Mouse (Mus musculus) limb, embryonic 13.5 days (tissue): ENCODE data around the gene Gm20388. TPM values are rescaled to one million over a fixed set of nuclear protein-coding genes. Genes with fewer than 3 reads are reported as not detected.

Source experiments
- ATAC-seq: fragments of 200-750 bp; cut with Nextera tagmentation; 2 replicates; pipeline ENCODE4 v1.8.0; 2017; ENCODE audit warnings: low read depth, moderate number of reproducible peaks, moderate TSS enrichment; ENCODE audit not compliant: low FRiP score
- H3K27ac ChIP-seq: fragments of 300-500 bp; sonication (generic); 2 replicates; pipeline ENCODE4 v1.5.1; 2015; ENCODE audit warnings: inconsistent platforms, mild to moderate bottlenecking, moderate library complexity
- H3K27me3 ChIP-seq: fragments of 300-500 bp; sonication (generic); 2 replicates; pipeline ENCODE4 v1.6.1; 2015; ENCODE audit warnings: mild to moderate bottlenecking, inconsistent platforms
- H3K36me3 ChIP-seq: fragments of 300-500 bp; sonication (generic); 2 replicates; pipeline ENCODE4 v1.6.1; 2015; ENCODE audit warnings: inconsistent platforms, mild to moderate bottlenecking, moderate library complexity
- H3K4me1 ChIP-seq: fragments of 300-500 bp; sonication (generic); 2 replicates; pipeline ENCODE4 v1.6.1; 2015; ENCODE audit warnings: inconsistent platforms
- H3K4me2 ChIP-seq: fragments of 300-500 bp; sonication (generic); replicated peaks from 2 replicates; pipeline ENCODE4 v1.6.1; 2015; ENCODE audit warnings: inconsistent platforms, mild to moderate bottlenecking, moderate library complexity
- H3K4me3 ChIP-seq: fragments of 300-500 bp; sonication (generic); 2 replicates; pipeline ENCODE4 v1.5.1; 2015; ENCODE audit warnings: moderate library complexity, mild to moderate bottlenecking, inconsistent platforms
- H3K9ac ChIP-seq: fragments of 300-500 bp; sonication (generic); 2 replicates; pipeline ENCODE4 v1.6.1; 2015; ENCODE audit warnings: mild to moderate bottlenecking, inconsistent platforms
- H3K9me3 ChIP-seq: fragments of 300-500 bp; sonication (generic); 2 replicates; pipeline ENCODE4 v1.6.1; 2016; ENCODE audit warnings: inconsistent platforms
- WGBS: fragments of 180-500 bp; shearing (Covaris S2); methylation state at CpG from one replicate; pipeline ENCODE4 v1.1.7; 2015; 5-methylcytosine and 5-hydroxymethylcytosine counted together
- polyA plus RNA-seq: library from polyadenylated mRNA; unstranded; fragments of >200 nt; fragmentation: Nextera tagmentation; extraction: Ambion mirVana; gene quantifications from 2 replicates; pipeline ENCODE4 v1.2.1, GENCODE M21; 2015

The Gm20388 gene
- polyA plus RNA-seq, 1 experiment from 2014 or later: 7.1 TPM

DNA sequence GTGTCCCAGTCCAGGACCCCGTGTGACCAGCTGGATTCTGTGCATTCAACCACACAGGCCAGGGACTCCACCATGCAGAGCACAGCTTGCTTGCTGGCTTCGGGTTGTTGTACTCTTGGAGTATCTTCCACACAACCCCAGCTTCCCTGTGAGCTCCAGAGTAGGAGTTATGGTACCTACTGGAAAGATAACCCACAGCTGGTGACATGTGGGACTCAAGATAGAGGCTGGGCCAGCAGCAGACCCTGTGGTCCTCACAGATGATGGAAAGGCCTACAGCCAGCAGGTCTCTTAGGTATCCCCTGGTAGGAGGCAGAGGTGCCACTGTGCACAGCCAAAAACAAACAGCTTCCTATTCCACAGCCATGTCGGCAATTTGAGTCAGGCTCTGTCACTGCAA lies 2800.8 kb downstream of the Gm20388 start:
- H3K9ac ChIP-seq: no peak overlapping the region
- ATAC-seq: no peak
- H3K4me1 ChIP-seq: peaks cover 14% of the 10 kb centered on the region; the same call in 1 of the 2 replicates
- no peak overlapping the region for H3K4me2 ChIP-seq
- no peaks in the 10 kb centered on the region for H3K36me3 ChIP-seq
- H3K27me3 ChIP-seq: peaks cover 16% of the 10 kb centered on the region
- H3K4me3 ChIP-seq: no peak overlapping the region
- no peaks in the 10 kb centered on the region for H3K9me3 ChIP-seq
- H3K27ac ChIP-seq: no peak overlapping the region
- WGBS: 76% methylated on average over 3 of the region's 3 CpGs

- H3K9me3 ChIP-seq: no peaks in the 10 kb centered on the region
- H3K4me3 ChIP-seq: no peak overlapping the region
- H3K9ac ChIP-seq: no peak overlapping the region
- no peak for ATAC-seq
- no peak overlapping the region for H3K27ac ChIP-seq
- H3K36me3 ChIP-seq: no peaks in the 10 kb centered on the region
- peaks cover 13% of the 10 kb centered on the region for H3K27me3 ChIP-seq
- H3K4me1 ChIP-seq: peaks cover 14% of the 10 kb centered on the region; the same call in 1 of the 2 replicates
- 74% methylated on average over 11 of the region's 11 CpGs for WGBS
- H3K4me2 ChIP-seq: no peak overlapping the region
Observed at GRCm38 (mm10) chr8:122711891-122712365, 2801.3 kb downstream of the Gm20388 start.

GRCm38 (mm10) chr8:122712411-122713156 lies 2801.9 kb downstream of the Gm20388 start:
- ATAC-seq: no peak
- Histone ChIP-seq H3K27me3 (peaks cover 11% of the 10 kb centered on the region; the same call in 1 of the 2 replicates), H3K36me3 (no peaks in the 10 kb centered on the region), H3K4me1 (peaks cover 14% of the 10 kb centered on the region; the same call in 1 of the 2 replicates), H3K27ac (no peak overlapping the region), H3K4me3 (no peak overlapping the region), H3K9ac (no peak overlapping the region), H3K9me3 (no peaks in the 10 kb centered on the region), H3K4me2 (no peak overlapping the region)
- 72% methylated on average over 12 of the region's 12 CpGs for WGBS

DNA sequence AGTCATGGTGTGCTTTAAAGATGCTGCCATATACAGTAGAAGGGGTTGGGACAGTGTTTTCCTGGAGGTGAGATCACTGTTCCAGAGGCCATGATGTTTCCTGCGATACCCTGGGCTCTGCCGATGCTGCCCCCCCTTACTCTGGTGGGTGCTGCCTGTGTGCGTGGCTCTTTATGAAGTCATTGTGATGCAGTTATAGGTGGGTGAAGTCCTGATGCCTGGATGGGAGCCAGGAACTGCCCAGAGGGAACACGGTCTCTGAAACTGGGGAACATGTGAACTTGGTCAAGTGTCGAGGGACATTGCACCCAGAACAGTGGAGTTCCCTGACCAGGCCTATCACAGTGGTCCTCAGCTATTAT lies 2802.5 kb downstream of the Gm20388 start:
- H3K9ac ChIP-seq: no peak overlapping the region

GRCm38 (mm10) chr8:122716566-122716965 lies 2805.9 kb downstream of the Gm20388 start:
- Histone ChIP-seq H3K4me3 (no peak overlapping the region), H3K36me3 (no peaks in the 10 kb centered on the region), H3K27me3 (peaks cover 28% of the 10 kb centered on the region), H3K27ac (no peak overlapping the region), H3K9ac (0 out of 2 replicates have a peak overlapping the region, but pooled peaks have one; percentile 19), H3K9me3 (no peaks in the 10 kb centered on the region), H3K4me1 (peaks cover 11% of the 10 kb centered on the region), H3K4me2 (no peak overlapping the region)
- ATAC-seq: no peak
- WGBS: 68% methylated on average over 8 of the region's 8 CpGs

More for the DNA sequence above, 2802.5 kb downstream of the Gm20388 start:
- Histone ChIP-seq H3K27me3 (peaks cover 9% of the 10 kb centered on the region; the same call in 1 of the 2 replicates), H3K36me3 (no peaks in the 10 kb centered on the region), H3K4me2 (no peak overlapping the region), H3K4me1 (peaks cover 14% of the 10 kb centered on the region; the same call in 1 of the 2 replicates), H3K4me3 (no peak overlapping the region), H3K27ac (no peak overlapping the region), H3K9me3 (no peaks in the 10 kb centered on the region)
- ATAC-seq: no peak
- WGBS: 93% methylated on average over 5 of the region's 5 CpGs

DNA sequence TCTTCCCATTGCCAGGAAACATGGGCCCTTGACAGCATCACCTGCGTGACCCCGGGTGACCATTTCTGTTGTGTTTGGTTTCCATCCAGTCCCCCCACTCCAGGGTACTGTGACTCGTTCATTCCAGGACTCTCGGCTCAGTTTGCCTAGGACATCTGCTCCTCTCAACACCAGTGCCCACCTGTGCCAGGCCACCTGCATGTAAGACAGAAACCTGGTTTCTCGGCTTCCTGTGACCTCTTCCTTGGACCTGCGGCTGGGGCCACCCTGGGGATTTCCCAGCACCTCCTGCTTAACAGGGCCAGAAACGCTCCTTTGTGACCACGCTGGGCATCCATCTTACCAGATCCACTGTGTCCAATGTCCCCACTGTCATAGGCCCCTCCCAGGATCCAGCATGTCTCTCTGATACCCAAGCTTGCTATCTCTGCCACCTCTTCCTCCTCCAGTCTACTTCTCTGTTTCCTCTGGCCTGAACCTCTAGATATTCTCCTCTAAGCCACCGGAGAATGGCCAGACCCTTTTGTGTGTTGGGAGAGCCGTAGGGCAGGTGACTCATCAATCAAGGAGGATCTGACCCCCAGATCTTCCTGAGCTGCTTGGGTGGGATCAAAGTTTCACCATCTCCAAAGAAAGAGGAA lies 2807.3 kb downstream of the Gm20388 start:
- Histone ChIP-seq H3K4me1 (peaks cover 8% of the 10 kb centered on the region), H3K27me3 (peaks cover 40% of the 10 kb centered on the region), H3K27ac (no peak overlapping the region), H3K4me3 (no peak overlapping the region), H3K36me3 (no peaks in the 10 kb centered on the region), H3K4me2 (no peak overlapping the region), H3K9ac (no peak overlapping the region), H3K9me3 (no peaks in the 10 kb centered on the region)
- WGBS: 70% methylated on average over 10 of the region's 10 CpGs
- no peak for ATAC-seq

DNA sequence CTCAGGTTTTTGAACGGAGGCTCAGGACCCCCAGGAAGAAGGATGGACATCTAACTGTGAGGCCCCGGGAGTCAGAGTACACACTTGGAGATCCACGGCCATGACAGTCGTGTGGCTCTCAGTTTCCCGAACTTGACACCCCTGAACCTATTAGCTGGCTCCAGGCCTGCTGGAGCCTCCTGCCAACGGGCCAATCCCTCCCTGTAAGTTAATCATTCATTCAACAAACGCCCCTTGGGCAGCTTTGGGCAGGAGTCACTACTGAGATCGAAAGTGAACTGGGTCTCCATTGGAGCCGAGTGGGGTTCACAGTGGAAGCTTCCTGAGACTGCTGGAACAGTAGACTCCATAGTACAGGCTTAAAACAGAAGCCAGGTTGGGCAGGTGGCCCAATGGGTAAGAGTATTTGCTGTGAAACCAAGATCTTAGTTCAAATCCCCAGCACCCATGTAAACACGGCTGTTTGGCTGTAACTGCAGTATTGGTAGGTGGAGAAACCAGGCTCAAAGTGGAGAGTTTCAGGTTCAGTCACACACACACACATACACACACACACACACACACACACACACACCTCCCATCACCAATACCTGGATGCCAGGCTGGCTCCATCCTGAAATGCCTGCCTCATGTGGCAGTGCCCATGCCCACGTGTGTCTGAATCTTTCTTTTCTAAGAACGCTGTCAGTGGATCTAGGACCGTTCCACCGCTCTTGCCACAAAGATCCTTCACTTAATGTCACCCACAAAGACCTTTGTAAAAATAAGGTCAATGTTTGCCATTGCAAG lies 2808.3 kb downstream of the Gm20388 start:
- no peak overlapping the region for H3K4me3 ChIP-seq
- H3K36me3 ChIP-seq: no peaks in the 10 kb centered on the region
- no peak for ATAC-seq
- peaks cover 40% of the 10 kb centered on the region for H3K27me3 ChIP-seq
- no peak overlapping the region for H3K27ac ChIP-seq
- H3K4me1 ChIP-seq: peaks cover 8% of the 10 kb centered on the region
- no peaks in the 10 kb centered on the region for H3K9me3 ChIP-seq
- no peak overlapping the region for H3K9ac ChIP-seq
- WGBS: 82% methylated on average over 14 of the region's 14 CpGs
- no peak overlapping the region for H3K4me2 ChIP-seq

DNA sequence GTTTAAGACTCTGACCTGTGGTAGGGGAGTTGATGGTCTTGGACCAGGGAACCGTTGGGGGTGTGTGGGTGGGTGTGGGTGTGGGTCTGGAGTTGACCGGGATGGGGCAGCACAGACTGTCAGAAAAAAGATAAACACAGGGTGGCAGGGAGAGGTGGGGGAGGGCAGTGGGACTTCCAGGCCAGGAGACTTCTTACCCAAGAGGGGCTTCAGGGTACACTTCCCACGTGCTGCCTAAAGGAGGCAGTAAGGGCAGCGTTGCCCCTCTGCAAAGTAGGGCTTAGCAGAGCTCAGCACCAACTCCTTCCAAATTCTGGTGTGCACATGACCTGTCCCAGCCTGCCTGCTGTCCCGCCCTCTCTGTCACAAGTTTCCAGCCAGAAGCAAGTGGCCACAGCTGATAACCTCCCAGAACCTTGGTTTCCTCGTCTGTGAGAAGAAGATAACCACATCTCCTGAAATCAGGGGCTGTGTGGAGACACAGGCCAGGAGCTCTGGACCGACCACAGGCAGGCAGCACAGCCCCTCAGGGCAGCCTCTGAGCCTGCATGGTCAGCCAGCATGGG lies 2808.9 kb downstream of the Gm20388 start:
- peaks cover 40% of the 10 kb centered on the region for H3K27me3 ChIP-seq
- no peak overlapping the region for H3K9ac ChIP-seq
- ATAC-seq: peak; percentile 48; the same call in 1 of the 2 replicates
- no peak overlapping the region for H3K4me3 ChIP-seq
- H3K4me2 ChIP-seq: no peak overlapping the region
- no peak overlapping the region for H3K27ac ChIP-seq
- H3K9me3 ChIP-seq: no peaks in the 10 kb centered on the region
- no peaks in the 10 kb centered on the region for H3K36me3 ChIP-seq
- WGBS: 31% methylated on average over 7 of the region's 7 CpGs
- peaks cover 8% of the 10 kb centered on the region for H3K4me1 ChIP-seq

DNA sequence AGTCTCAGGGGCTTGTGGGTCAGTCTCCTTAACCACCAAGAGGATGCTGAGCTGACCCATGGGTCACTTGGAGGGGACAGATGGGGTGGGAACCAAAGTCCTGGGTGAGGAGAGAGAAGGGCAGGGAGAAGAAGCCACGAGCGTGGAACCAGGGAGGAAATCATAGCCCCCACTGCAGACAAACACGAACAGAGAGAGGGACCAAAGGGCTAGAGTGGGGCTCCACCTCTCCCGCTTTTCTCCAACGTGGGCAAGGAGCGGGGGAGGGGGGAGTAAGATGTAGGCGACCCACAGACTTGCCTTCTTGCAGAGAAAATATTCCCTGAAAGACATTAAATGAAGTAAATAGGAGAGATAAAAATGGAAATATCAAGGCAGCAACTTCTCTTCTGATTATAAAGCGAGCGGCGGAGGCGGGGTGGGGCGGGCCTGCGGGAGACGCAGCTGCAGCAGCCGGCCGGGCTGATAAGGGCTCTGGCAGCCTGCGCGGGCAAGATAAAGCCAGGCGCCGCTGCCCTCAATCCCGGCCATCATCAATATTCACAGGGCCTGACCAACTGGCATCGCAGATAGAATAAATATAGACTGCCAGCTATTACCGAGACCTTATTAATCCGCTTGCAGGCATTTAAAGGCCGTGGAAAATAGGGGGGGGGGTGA lies 2809.6 kb downstream of the Gm20388 start:
- WGBS: 16% methylated on average over 25 of the region's 25 CpGs
- no peak overlapping the region for H3K27ac ChIP-seq
- peak overlapping the region; percentile 50 for H3K4me2 ChIP-seq
- no peaks in the 10 kb centered on the region for H3K9me3 ChIP-seq
- H3K9ac ChIP-seq: no peak overlapping the region
- no peak; the same call in 1 of the 2 replicates for ATAC-seq
- H3K27me3 ChIP-seq: peaks cover 40% of the 10 kb centered on the region
- no peaks in the 10 kb centered on the region for H3K36me3 ChIP-seq
- peaks cover 8% of the 10 kb centered on the region for H3K4me1 ChIP-seq
- peak overlapping the region; percentile 8; the same call in 1 of the 2 replicates for H3K4me3 ChIP-seq

DNA sequence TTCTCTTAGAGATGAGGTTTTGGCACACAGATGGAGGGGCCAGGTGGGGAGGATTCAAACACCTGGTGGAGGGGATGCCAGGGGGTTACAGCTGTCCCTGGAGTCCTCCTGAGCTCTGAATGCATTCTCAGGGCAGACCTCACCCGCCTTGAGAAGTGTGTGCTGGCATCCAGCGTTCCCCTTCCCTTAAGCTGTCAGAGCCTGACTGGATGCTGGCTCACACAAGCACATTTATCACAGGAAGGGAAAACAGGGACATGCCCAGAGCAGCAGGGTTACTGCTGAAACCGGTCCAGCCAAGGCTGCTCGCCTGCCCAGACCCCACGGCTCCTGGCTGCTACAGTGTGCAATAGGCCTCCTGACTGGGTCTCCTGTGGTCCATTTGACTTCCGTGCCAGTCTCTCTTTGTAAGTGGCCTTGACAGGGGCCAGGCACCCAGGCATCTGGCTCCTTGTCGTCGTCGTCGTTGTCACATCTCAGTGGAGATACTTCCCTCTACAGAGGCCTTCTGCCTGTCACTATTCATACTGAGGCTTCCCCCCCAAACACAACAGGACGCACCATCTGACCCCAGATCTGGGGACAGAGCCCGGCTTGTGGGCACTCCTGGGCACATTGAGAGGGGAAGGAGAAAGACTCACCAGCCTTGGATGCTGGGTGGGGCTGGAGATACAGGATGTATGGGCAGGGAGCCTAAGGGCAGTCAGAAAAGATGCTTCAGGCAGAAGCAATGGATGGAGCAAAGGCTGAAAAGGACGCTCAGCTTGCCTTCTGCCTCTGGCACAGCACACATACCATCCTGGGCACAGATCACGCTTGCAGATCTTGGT lies 2810.4 kb downstream of the Gm20388 start:
- Histone ChIP-seq H3K27ac (no peak overlapping the region), H3K4me1 (peaks cover 8% of the 10 kb centered on the region), H3K4me2 (peak overlapping the region; percentile 50), H3K4me3 (no peak overlapping the region), H3K9ac (no peak overlapping the region), H3K27me3 (peaks cover 40% of the 10 kb centered on the region), H3K9me3 (no peaks in the 10 kb centered on the region), H3K36me3 (no peaks in the 10 kb centered on the region)
- no peak for ATAC-seq
- WGBS: 59% methylated on average over 14 of the region's 14 CpGs

GRCm38 (mm10) chr8:122725187-122725586 lies 2814.5 kb downstream of the Gm20388 start:
- Histone ChIP-seq H3K4me2 (no peak overlapping the region), H3K4me1 (peaks cover 16% of the 10 kb centered on the region), H3K4me3 (no peak overlapping the region), H3K27me3 (peaks cover 26% of the 10 kb centered on the region), H3K36me3 (no peaks in the 10 kb centered on the region), H3K9me3 (no peaks in the 10 kb centered on the region), H3K9ac (no peak overlapping the region), H3K27ac (no peak overlapping the region)
- no peak for ATAC-seq
- WGBS: 85% methylated on average over 6 of the region's 6 CpGs
